Mouse (Mus musculus) heart, adult 9 months (tissue): Measurements from ENCODE around the gene C2cd4b.

Experiments
- DNase-seq, 2 experiments: peaks; one replicate each; pipeline ENCODE4 v3.0.0; 2022; ENCODE audit warnings: low spot score in 2 of 2

C2cd4b gene

GRCm38 (mm10) chr9:67771293-67771692, 12.1 kb downstream of the C2cd4b start:
- no peak for DNase-seq

GRCm38 (mm10) chr9:67774201-67774600, 15.0 kb downstream of the C2cd4b start:
- no peak for DNase-seq

- no peak for DNase-seq
Measured at GRCm38 (mm10) chr9:67778553-67778952, 19.3 kb downstream of the C2cd4b start.

DNA sequence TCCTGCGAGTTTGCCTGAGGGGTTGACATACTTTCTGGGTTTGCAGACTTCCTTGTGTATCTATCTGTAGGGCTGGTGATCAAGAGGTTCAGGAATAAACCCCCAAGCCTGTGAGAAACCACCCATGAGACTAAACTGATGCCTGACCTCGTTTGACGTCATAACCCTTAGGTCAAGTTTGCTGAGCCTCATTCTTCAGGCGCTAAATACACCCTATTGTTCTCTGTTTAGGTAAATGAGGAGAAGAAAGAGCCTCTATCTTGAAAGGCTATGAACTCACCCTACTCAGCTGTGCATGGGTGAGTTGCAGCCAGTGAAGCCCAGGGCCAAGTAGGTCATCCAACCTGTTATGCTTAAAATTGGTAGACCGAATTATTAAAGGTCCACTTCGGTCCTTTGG, 23.5 kb downstream of the C2cd4b start:
- no peak for DNase-seq

DNA sequence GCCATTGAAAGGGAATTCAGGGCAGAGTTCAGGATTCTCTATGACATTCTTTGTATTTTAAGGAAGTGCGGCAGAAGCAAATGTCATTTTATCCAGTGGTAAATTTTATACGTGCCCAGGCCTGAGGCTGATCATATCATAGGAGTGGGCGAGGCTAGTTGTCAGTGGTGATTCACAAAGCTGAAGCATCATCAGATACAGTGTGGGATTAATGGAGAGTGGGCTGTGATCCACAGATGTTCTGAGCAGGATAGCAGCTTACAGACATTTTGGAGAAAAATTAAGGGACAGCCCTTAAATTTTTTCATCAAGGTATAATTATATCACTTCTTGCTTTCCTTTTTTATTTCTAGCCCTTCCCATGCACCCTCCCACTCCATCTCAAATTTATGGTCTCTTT, 24.2 kb downstream of the C2cd4b start:
- no peak for DNase-seq

GRCm38 (mm10) chr9:67783925-67784324, 24.7 kb downstream of the C2cd4b start:
- no peak for DNase-seq

- DNase-seq = no peak
Measured at GRCm38 (mm10) chr9:67786311-67786710, 27.1 kb downstream of the C2cd4b start.

- no peak for DNase-seq
Measured at GRCm38 (mm10) chr9:67787671-67788070, 28.4 kb downstream of the C2cd4b start.

- DNase-seq = no peak
Measured at GRCm38 (mm10) chr9:67792405-67792804, 33.2 kb downstream of the C2cd4b start.

- no peak for DNase-seq
Measured at GRCm38 (mm10) chr9:67793501-67793900, 34.3 kb downstream of the C2cd4b start.

GRCm38 (mm10) chr9:67794216-67794615, 35.0 kb downstream of the C2cd4b start:
- DNase-seq = no peak

- DNase-seq = no peak
Measured at GRCm38 (mm10) chr9:67794668-67795067, 35.4 kb downstream of the C2cd4b start.

- no peak for DNase-seq
Measured at GRCm38 (mm10) chr9:67795205-67795675, 36.0 kb downstream of the C2cd4b start.

DNA sequence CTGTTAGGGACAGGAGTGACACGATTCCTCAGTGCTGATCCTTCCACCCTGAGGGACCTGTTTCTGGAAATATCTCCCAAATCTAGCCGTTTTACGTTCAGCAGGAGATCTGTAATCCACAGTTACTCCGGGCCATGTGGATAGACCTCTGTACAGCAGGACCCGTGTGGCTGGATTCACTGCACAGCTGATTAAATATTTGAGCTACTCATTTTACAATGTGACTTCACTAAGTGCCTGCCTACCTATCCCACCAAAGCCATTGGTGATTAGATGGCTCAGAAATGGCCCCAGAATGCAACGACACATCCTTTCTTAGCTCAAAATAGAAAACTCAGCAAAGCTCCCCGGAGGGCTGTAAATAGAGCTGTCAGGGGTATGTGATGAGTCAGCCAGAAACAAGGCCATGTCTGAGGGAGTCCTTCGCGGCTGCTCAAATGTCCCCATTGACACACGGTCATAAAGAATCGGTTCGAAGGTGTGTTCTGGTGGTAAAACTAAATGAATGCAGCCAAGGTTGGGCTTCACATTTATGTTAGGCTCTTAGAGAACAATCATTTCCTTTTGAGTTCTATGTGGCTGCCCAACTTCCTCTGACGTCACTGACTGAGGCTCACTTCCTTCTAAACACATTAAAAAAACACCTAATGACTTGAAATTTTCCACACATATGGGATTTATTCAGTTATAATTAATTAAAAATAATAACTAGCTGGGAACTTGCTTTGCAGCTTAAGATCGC, 40.0 kb downstream of the C2cd4b start:
- no peak for DNase-seq

DNA sequence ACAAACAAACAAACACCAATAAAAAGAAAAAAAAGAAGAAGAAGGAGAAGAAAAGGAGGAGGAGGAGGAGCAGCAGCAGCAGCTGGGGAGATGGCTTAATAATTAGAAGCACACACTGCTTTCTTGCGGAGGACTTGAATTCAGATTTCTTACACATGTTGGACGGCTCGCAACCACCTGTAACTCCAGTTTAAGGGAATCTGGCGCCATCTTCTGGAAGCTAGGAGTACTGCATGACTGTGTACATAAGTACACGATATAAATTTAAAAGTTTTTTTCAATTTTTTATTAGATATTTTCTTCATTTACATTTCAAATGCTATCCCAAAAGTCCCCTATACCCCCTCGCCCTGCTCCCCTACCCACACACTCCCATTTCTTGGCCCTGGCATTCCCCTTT, 43.0 kb downstream of the C2cd4b start:
- peak in 1 of 2 experiments; percentile 27 for DNase-seq

DNA sequence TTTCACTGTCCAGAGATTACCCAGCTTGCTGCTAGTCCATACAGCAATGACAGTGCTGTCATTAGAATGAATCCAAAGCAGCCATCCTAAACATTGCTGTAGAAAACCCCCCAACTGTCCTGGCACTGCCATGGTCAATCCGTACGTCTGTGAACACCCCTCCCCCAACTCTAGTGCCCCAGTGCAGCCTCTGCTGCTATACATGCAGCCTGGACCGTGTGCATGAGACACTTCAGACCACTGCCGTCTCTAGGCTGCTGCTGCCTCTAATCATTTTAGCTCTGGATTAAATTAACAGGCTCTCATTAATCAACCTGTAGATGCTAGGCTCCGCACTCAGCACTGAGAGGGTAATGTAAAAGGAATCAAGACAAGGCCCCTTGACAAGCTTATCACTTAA, 47.8 kb downstream of the C2cd4b start:
- DNase-seq = no peak

DNA sequence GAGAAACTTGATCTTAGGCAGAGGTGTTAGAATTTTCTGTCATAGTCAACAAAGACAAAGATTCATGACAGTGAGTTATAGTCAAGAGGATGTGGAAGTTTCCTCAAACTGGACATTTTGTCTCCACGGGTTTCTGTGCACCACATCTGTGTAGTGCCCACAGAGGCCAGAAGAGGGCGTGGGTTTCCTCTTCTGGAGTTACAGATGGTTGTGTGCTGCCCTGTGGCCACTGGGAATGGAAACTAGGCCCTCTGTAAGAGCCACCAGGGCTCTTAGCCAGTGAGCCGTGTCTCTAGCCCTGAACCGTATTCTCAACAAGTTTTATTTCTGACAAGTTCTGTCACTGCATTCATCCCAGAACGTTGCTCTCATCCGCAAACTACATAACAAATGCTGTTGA, 51.3 kb downstream of the C2cd4b start:
- DNase-seq = no peak
